Mouse (Mus musculus) stomach, embryonic 14.5 days (tissue): ENCODE data around the gene Ankrd13a. TPM values are rescaled to one million over a fixed set of nuclear protein-coding genes. Genes with fewer than 3 reads are reported as not detected.
A peak's percentile ranks its signal among the peaks of the same experiment; 100 is the strongest.

Source experiments
- ATAC-seq: fragments of 200-750 bp; cut with Nextera tagmentation; 2 replicates; pipeline ENCODE4 v1.8.0; 2017; ENCODE audit warnings: low read depth, moderate TSS enrichment; ENCODE audit not compliant: insufficient number of reproducible peaks, insufficient read depth, low FRiP score
- H3K27ac ChIP-seq: fragments of 300-500 bp; sonication (generic); 2 replicates; pipeline ENCODE4 v1.5.1; 2014; ENCODE audit warnings: mild to moderate bottlenecking, low read length, moderate library complexity, mixed read lengths
- H3K27me3 ChIP-seq: fragments of 300-500 bp; sonication (generic); 2 replicates; pipeline ENCODE4 v1.6.1; 2014; ENCODE audit warnings: low read length, control low read depth, mixed read lengths; ENCODE audit not compliant: control insufficient read depth, insufficient read depth
- H3K36me3 ChIP-seq: fragments of 300-500 bp; sonication (generic); 2 replicates; pipeline ENCODE4 v1.6.1; 2014; ENCODE audit warnings: mild to moderate bottlenecking, control low read depth, low read length, moderate library complexity, mixed read lengths; ENCODE audit not compliant: control insufficient read depth, insufficient read depth
- H3K4me1 ChIP-seq: fragments of 300-500 bp; sonication (generic); 2 replicates; pipeline ENCODE4 v1.6.1; 2014; ENCODE audit warnings: low read length, control low read depth, mixed read lengths; ENCODE audit not compliant: control insufficient read depth, insufficient read depth
- H3K4me2 ChIP-seq: fragments of 300-500 bp; sonication (generic); replicated peaks from 2 replicates; pipeline ENCODE4 v1.6.1; 2014; ENCODE audit warnings: low read depth, low read length, control low read depth
- H3K4me3 ChIP-seq: fragments of 300-500 bp; sonication (generic); 2 replicates; pipeline ENCODE4 v1.5.1; 2014; ENCODE audit warnings: low read depth, low read length, control low read depth
- H3K9ac ChIP-seq: fragments of 300-500 bp; sonication (generic); replicated peaks from 2 replicates; pipeline ENCODE4 v1.6.1; 2014; ENCODE audit warnings: low read depth, mild to moderate bottlenecking, control low read depth, low read length, moderate library complexity, mixed read lengths
- H3K9me3 ChIP-seq: fragments of 300-500 bp; sonication (generic); 2 replicates; pipeline ENCODE4 v1.6.1; 2016; ENCODE audit warnings: low read depth, low read length, control low read depth; ENCODE audit not compliant: control insufficient read depth
- WGBS: fragments of 180-500 bp; shearing (Covaris S2); extraction: QIAGEN DNeasy Blood & Tissue Kit; methylation state at CpG from one replicate; pipeline ENCODE4 v1.1.7; 2014; 5-methylcytosine and 5-hydroxymethylcytosine counted together
- polyA plus RNA-seq: library from polyadenylated mRNA; unstranded; fragments of >200 nt; fragmentation: Nextera tagmentation; extraction: Ambion mirVana; gene quantifications from 2 replicates; pipeline ENCODE4 v1.2.1, GENCODE M21; 2014

The Ankrd13a gene
- polyA plus RNA-seq, 1 experiment from 2014 or later: 35.6 TPM

DNA sequence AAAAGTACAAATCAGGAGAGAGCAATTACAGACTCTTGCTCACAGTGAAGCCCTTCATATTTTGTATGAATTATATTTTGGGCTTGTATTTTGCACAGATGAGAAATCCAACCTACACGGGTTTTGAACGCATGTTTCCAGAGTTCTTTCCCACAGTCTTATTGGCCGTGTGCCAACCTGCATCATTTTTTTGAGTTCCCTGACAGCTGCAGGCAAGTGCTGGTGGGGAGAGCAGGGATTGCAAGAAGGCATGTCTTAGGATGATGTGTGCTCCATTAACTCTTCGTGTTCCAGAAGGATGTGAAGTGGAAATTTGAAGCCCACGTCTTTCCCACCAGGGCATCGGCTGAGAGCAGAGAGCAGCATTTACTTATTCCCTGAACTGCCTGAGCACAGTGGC, 42.1 kb downstream of the Ankrd13a start:
- H3K4me1 ChIP-seq: no peaks in the 10 kb centered on the region
- no peaks in the 10 kb centered on the region; the same call in 1 of the 2 replicates for H3K9me3 ChIP-seq
- no peak overlapping the region for H3K9ac ChIP-seq
- no peak overlapping the region for H3K27ac ChIP-seq
- 56% methylated on average over 6 of the region's 6 CpGs for WGBS
- no peaks in the 10 kb centered on the region for H3K27me3 ChIP-seq
- H3K4me2 ChIP-seq: no peak overlapping the region
- ATAC-seq: no peak
- no peak overlapping the region for H3K4me3 ChIP-seq
- no peaks in the 10 kb centered on the region for H3K36me3 ChIP-seq

DNA sequence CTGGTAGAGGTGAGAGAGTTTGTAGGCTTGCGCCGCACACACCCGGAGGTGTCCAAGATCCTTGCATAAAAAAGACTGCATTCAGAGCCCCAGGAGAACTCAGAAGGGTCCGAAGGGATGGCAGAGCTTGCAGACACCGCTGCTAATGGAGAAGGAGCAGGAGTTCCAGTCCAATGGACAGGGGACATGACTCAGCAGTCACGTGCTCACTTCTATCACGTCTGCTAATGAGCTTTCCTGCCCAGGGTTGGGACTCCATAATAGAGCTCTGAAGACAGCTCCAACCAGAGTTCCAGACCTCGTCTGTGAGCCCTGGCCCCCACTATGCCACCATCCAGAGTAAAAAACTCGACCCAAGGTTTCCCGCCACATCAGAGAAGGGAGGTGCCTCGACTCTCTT, 43.6 kb downstream of the Ankrd13a start:
- no peak for ATAC-seq
- Histone ChIP-seq H3K27me3 (no peaks in the 10 kb centered on the region), H3K36me3 (no peaks in the 10 kb centered on the region), H3K9ac (no peak overlapping the region), H3K9me3 (peaks cover 4% of the 10 kb centered on the region; the same call in 1 of the 2 replicates), H3K4me2 (no peak overlapping the region), H3K4me1 (no peaks in the 10 kb centered on the region), H3K27ac (no peak overlapping the region), H3K4me3 (no peak overlapping the region)
- 77% methylated on average over 11 of the region's 11 CpGs for WGBS

DNA sequence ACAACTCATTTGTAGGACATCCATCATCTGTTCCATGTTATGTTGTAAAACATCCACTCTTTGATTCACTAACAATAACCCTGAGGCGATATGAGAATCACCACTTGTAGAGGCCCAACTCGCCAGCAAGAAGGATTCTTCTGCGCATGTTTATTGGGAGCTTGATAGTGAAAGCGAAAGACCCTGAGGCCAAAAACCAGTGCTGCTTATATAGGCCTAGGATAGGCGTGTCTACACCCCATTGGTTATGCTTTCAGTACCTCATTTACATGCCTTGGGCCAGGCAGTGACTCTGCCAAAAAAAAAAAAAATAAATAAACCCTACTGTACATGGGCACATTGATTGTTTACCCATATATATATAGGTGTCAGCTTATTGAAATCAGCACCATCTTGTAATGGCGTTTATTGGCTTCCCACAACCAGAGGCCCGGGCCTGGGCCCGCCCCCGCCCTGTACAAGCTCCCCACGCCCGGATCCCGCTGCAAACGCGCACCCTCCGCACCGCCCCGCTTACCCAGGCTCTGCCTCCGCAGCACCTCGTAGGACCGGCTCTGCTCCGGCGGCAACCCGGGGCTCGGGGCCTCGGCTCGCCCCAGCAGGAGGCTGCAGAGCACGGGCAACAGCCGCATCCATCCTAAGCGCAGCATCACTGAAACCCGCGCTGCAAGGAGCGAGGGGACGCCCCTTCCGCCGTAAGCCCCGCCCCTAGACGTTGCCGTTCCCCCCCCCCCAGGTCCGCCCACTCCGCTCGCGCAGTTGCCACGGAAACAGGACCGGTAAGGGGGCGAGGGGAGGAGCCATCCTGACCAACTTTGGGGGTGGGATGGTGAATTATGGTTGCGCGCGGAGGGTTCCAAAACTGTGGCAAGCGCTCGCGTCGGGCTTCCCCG, 48.6 kb downstream of the Ankrd13a start, which contains the start of gene 1500011B03Rik:
Gene 1500011B03Rik, minus strand, starts transcription at position 673 of the 893 bp plus-strand sequence.
- no peaks in the 10 kb centered on the region; the same call in 1 of the 2 replicates for H3K4me1 ChIP-seq
- peak within 1 kb of the TSS; percentile 53 for H3K4me2 ChIP-seq
- H3K27me3 ChIP-seq: no peaks in the 10 kb centered on the region
- peaks cover 4% of the 10 kb centered on the region; the same call in 1 of the 2 replicates for H3K9me3 ChIP-seq
- H3K27ac ChIP-seq: peak within 1 kb of the TSS; percentile 80; the same call in 1 of the 2 replicates
- H3K4me3 ChIP-seq: peak within 1 kb of the TSS; percentile 69
- ATAC-seq: peak; percentile 83
- no peaks in the 10 kb centered on the region for H3K36me3 ChIP-seq
- peak within 1 kb of the TSS; percentile 57 for H3K9ac ChIP-seq
- WGBS: 9% methylated on average over 52 of the region's 53 CpGs

DNA sequence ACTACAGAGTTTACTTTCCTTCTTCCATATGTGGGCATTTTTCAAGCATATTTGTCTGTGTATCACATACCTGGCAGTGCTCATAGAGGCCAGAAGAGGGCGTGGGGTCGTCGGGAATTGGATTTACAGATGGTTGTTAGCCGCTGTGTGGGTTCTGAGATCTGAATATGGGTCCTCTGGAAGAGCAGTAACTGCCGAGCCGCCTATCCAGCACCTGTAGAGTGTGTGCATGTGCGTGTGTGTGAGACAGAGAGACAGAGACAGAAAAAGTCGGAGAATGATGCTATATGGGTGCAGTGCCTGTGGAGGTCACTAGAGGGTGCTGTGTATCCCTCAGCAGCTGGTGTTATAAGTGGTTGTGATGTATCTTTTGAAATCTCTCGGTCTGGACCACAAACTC, 49.7 kb downstream of the Ankrd13a start:
- Histone ChIP-seq H3K36me3 (no peaks in the 10 kb centered on the region), H3K27ac (no peak overlapping the region), H3K4me1 (no peaks in the 10 kb centered on the region; the same call in 1 of the 2 replicates), H3K9ac (no peak overlapping the region), H3K4me3 (no peak overlapping the region), H3K27me3 (no peaks in the 10 kb centered on the region), H3K9me3 (peaks cover 4% of the 10 kb centered on the region; the same call in 1 of the 2 replicates), H3K4me2 (no peak overlapping the region)
- 17% methylated on average over 9 of the region's 9 CpGs for WGBS
- ATAC-seq: no peak

DNA sequence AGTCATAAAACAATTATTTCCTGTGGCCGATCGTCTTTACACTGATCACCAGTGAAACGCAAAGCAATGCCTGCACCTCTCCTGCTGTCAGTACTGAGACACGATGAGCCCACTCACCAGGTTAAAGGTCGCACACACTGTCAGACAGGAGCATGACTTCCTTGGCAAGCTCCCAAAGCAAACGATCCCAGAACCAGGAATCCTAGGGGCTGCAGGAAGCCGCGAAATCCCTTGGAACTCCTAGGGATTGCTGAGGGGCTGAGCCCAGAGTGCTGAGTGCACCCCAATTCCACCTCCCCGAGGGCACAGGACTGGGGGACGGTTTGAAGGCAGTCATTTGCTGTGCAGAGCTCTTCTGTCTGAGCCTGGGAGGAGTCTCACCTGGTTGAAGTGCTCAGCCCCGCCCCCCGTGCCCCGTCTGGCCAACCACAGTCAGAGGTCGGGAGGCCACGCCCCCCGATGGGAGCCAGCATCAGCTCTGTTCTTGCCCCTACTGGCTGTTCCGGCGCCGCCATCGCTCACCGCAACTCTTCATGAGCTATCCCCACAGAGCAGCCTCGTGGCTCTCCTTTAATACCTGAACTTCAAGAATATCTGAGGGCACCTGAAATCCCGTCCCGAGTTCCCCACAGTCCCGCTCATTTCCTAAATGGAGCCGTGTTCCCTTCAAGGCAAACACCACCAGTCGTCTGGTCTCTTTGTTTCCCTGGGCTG, 51.7 kb downstream of the Ankrd13a start:
- H3K4me3 ChIP-seq: peak overlapping the region; percentile 27
- peak; percentile 88 for ATAC-seq
- H3K4me2 ChIP-seq: peak overlapping the region; percentile 62
- WGBS: 5% methylated on average over 27 of the region's 27 CpGs
- H3K9me3 ChIP-seq: peaks cover 4% of the 10 kb centered on the region; the same call in 1 of the 2 replicates
- no peak overlapping the region for H3K27ac ChIP-seq
- H3K36me3 ChIP-seq: no peaks in the 10 kb centered on the region
- H3K27me3 ChIP-seq: no peaks in the 10 kb centered on the region
- no peaks in the 10 kb centered on the region; the same call in 1 of the 2 replicates for H3K4me1 ChIP-seq
- H3K9ac ChIP-seq: no peak overlapping the region; the same call in 1 of the 2 replicates

DNA sequence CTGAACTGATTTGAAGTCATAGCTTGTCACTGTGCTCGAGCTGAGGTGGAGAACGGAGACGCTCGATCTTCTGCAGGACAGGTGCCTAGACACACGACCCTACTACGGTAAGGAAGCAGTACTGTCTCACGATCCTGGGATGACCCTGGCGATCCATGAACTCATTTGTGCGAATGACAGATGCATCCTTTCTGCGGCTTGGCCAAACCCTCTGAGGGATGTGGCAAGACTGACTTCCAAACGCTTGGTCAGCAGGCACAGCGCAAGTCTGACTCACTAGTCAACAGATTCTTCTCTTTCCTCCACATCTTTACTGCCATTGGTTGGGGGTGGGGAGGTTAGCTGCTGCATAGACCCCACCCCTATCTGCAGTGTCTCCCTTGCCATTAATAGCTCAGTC, 53.0 kb downstream of the Ankrd13a start:
- no peak overlapping the region for H3K4me2 ChIP-seq
- no peak for ATAC-seq
- 80% methylated on average over 12 of the region's 12 CpGs for WGBS
- H3K27ac ChIP-seq: no peak overlapping the region
- no peaks in the 10 kb centered on the region for H3K9me3 ChIP-seq
- H3K27me3 ChIP-seq: no peaks in the 10 kb centered on the region
- no peaks in the 10 kb centered on the region; the same call in 1 of the 2 replicates for H3K4me1 ChIP-seq
- H3K9ac ChIP-seq: no peak overlapping the region
- no peaks in the 10 kb centered on the region for H3K36me3 ChIP-seq
- no peak overlapping the region for H3K4me3 ChIP-seq

DNA sequence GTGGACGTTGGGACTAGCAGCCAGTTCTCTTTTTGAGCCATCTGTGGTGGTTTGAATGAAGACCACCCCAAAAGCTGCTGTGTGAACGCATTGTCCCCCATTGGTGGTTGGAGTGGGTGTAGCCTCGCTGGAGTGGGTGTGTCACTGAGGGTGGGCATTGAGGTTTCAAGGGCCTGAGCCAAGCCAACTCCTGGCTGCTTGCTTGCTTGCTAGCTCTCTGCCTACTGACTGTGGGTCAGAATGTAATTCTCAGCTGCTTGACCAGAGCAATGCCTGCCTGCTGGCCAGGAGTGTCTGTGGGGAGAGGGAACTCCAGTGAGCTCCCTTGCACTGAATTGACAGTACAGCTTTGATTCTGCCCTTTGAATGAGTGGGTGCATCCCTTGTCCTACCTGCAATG, 55.3 kb downstream of the Ankrd13a start:
- no peak for ATAC-seq
- no peak overlapping the region for H3K9ac ChIP-seq
- H3K27ac ChIP-seq: no peak overlapping the region
- H3K4me3 ChIP-seq: no peak overlapping the region
- H3K9me3 ChIP-seq: no peaks in the 10 kb centered on the region
- H3K27me3 ChIP-seq: no peaks in the 10 kb centered on the region
- WGBS: 64% methylated on average over 3 of the region's 3 CpGs
- no peak overlapping the region for H3K4me2 ChIP-seq
- H3K4me1 ChIP-seq: no peaks in the 10 kb centered on the region; the same call in 1 of the 2 replicates
- no peaks in the 10 kb centered on the region for H3K36me3 ChIP-seq

DNA sequence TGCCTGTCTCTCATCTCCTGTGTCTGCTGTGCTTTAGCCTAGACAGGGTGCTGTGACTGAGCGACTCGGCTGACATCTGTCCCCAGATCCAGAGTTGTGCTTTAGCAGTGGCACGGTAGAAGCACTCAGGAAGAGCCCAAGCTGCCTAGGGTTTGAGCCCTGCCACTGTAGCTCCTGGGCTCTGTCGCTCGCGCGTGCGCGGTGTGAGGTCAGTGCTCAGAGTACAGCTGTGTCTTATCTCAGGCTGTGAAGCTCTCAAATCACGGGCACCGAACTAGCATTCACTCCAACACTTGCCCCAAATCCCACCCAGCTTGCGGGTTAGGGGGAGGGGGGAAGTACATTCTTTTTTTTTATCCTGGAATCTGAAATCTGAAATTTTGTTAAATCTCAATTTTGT, 62.4 kb downstream of the Ankrd13a start:
- Histone ChIP-seq H3K4me1 (0 out of 2 replicates have a peak, but pooled peaks cover 3% of the 10 kb centered on the region), H3K4me2 (no peak overlapping the region), H3K27ac (no peak overlapping the region), H3K36me3 (no peaks in the 10 kb centered on the region), H3K27me3 (no peaks in the 10 kb centered on the region), H3K4me3 (no peak overlapping the region), H3K9ac (no peak overlapping the region), H3K9me3 (no peaks in the 10 kb centered on the region)
- WGBS: 26% methylated on average over 12 of the region's 12 CpGs
- ATAC-seq: no peak
